Mouse (Mus musculus) forebrain, embryonic 11.5 days (tissue): ENCODE measurements around the gene Slc48a1. TPM values are rescaled to one million over a fixed set of nuclear protein-coding genes. Genes with fewer than 3 reads are reported as not detected.

ENCODE experiments used
- ATAC-seq: fragments of 200-750 bp; cut with Nextera tagmentation; replicated peaks from 2 replicates; pipeline ENCODE4 v1.8.0; 2017; ENCODE audit warnings: moderate TSS enrichment; ENCODE audit not compliant: low FRiP score
- DNase-seq: peaks from one replicate; pipeline ENCODE4 v3.0.0-alpha.2; 2017; ENCODE audit warnings: low spot score
- H3K27ac ChIP-seq: fragments of 300-500 bp; sonication (generic); 2 replicates; pipeline ENCODE4 v1.5.1; 2014; ENCODE audit warnings: low read depth, low read length
- H3K27me3 ChIP-seq: fragments of 300-500 bp; sonication (generic); 2 replicates; pipeline ENCODE4 v1.6.1; 2014; ENCODE audit warnings: mild to moderate bottlenecking, low read length, mixed read lengths; ENCODE audit not compliant: control insufficient read depth, insufficient read depth
- H3K36me3 ChIP-seq: fragments of 300-500 bp; sonication (generic); 2 replicates; pipeline ENCODE4 v1.6.1; 2014; ENCODE audit warnings: mild to moderate bottlenecking, low read length, moderate library complexity, mixed read lengths; ENCODE audit not compliant: control insufficient read depth, insufficient read depth
- H3K4me1 ChIP-seq: fragments of 300-500 bp; sonication (generic); replicated peaks from 2 replicates; pipeline ENCODE4 v1.6.1; 2014; ENCODE audit warnings: low read length, mixed read lengths; ENCODE audit not compliant: control insufficient read depth, insufficient read depth
- H3K4me2 ChIP-seq: fragments of 300-500 bp; sonication (generic); 2 replicates; pipeline ENCODE4 v1.6.1; 2014; ENCODE audit warnings: low read depth, mild to moderate bottlenecking, low read length, moderate library complexity, mixed read lengths; ENCODE audit not compliant: severe bottlenecking
- H3K4me3 ChIP-seq: fragments of 300-500 bp; sonication (generic); 2 replicates; pipeline ENCODE4 v1.5.1; 2014; ENCODE audit warnings: low read depth, low read length
- H3K9ac ChIP-seq: fragments of 300-500 bp; sonication (generic); 2 replicates; pipeline ENCODE4 v1.6.1; 2014; ENCODE audit warnings: low read length
- H3K9me3 ChIP-seq: fragments of 300-500 bp; sonication (generic); 2 replicates; pipeline ENCODE4 v1.6.1; 2016; ENCODE audit warnings: low read length, mixed read lengths; ENCODE audit not compliant: control insufficient read depth
- WGBS: fragments of 180-500 bp; shearing (Covaris S2); extraction: QIAGEN DNeasy Blood & Tissue Kit; methylation state at CpG from one replicate; pipeline ENCODE4 v1.1.7; 2014; 5-methylcytosine and 5-hydroxymethylcytosine counted together
- polyA plus RNA-seq: library from polyadenylated mRNA; unstranded; fragments of >200 nt; fragmentation: Nextera tagmentation; extraction: Ambion mirVana; gene quantifications from 2 replicates; pipeline ENCODE4 v1.2.1, GENCODE M21; 2014

The Slc48a1 gene
- polyA plus RNA-seq, 1 experiment from 2014 or later = 32.1 TPM

DNA sequence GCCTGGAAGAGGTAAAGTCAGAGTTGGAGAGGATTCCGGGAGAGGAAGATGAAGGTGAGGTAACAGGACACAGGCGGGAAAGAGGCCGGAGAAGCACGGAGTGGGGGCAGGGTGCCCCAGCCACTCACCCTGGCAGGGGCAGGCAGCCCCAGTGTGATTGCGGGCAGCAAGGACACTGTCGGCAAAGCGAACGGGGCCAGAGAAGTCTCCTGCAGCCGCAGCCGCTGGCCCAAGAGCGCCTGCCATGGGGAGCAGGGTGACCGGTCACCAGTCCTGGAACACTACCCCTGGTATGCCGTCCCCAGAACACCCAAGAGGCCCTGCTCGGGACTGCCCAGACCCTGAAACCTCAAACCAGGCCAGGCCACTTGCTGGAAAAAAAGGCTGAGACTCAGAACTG is 30.2 kb downstream of the Slc48a1 start:
- Histone ChIP-seq H3K27ac (no peak overlapping the region), H3K36me3 (no peaks in the 10 kb centered on the region; the same call in 1 of the 2 replicates), H3K9me3 (no peaks in the 10 kb centered on the region), H3K9ac (no peak overlapping the region), H3K4me2 (no peak overlapping the region), H3K4me3 (no peak overlapping the region), H3K27me3 (no peaks in the 10 kb centered on the region), H3K4me1 (peaks cover 5% of the 10 kb centered on the region)
- 86% methylated on average over 14 of the region's 14 CpGs for WGBS
- DNase-seq (no peak), ATAC-seq (no peak)

DNA sequence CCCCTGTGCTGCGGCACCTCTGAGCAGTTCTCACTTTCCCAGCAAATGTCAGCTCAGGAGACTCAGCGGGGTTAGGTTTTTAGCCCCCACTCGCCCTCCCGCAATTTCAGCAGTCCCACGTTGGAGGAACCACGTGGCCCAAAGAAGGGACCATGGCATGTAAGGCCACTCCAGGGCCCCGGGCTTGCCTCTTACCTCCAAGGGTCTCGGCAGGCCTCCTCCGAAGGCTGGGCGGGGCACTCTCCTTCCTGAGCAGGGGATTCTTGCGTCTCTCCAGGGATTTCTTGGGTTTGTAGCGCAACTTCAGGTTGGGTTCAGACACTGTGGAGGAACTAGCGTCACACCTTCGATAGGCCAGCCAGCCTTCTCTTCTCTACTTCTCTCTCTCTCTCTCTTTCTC is 30.9 kb downstream of the Slc48a1 start:
- peaks cover 5% of the 10 kb centered on the region for H3K4me1 ChIP-seq
- DNase-seq (no peak), ATAC-seq (no peak)
- no peaks in the 10 kb centered on the region for H3K27me3 ChIP-seq
- H3K4me2 ChIP-seq = no peak overlapping the region
- H3K9ac ChIP-seq = no peak overlapping the region
- 87% methylated on average over 14 of the region's 14 CpGs for WGBS
- H3K4me3 ChIP-seq = no peak overlapping the region
- no peak overlapping the region for H3K27ac ChIP-seq
- H3K36me3 ChIP-seq = no peaks in the 10 kb centered on the region; the same call in 1 of the 2 replicates
- H3K9me3 ChIP-seq = no peaks in the 10 kb centered on the region

DNA sequence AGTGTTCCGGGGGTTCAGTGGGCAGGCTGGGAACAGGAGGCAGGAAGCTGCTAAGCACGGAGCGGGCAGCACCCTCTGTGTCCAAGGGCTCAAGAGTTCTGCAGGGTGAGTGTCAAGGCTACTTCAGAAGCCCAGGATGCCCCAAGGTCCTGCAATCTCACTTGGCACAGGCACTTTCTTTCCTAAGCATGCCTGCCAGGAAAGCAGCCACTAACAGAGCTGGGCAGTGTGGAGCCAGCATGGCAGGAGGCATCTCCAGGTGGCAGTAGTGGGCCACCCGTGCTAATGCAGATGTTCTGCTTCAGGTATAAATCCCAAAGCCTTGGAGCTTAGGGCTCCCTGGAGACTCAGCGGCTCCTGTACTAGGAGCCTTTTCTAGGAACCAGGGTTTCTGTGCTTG is 31.6 kb downstream of the Slc48a1 start:
- H3K27me3 ChIP-seq = no peaks in the 10 kb centered on the region
- ATAC-seq (no peak), DNase-seq (no peak)
- 85% methylated on average over 5 of the region's 5 CpGs for WGBS
- H3K4me2 ChIP-seq = no peak overlapping the region
- H3K9ac ChIP-seq = no peak overlapping the region
- H3K36me3 ChIP-seq = no peaks in the 10 kb centered on the region; the same call in 1 of the 2 replicates
- H3K4me1 ChIP-seq = peaks cover 5% of the 10 kb centered on the region
- no peak overlapping the region for H3K4me3 ChIP-seq
- H3K9me3 ChIP-seq = no peaks in the 10 kb centered on the region
- no peak overlapping the region for H3K27ac ChIP-seq

DNA sequence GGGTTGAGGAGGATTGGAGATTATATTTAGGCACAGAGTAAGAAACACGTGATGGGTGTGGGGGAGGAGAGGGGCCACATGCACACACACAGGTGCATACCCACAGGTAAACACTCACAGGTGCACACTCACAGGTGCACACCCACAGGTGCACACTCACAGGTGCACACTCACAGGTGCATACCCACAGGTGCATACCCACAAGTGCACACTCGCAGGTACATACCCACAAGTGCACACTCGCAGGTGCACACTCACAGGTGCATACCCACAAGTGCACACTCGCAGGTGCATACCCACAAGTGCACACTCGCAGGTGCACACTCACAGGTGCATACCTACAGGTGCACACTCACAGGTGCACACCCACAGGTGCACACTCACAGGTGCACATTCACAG is 32.1 kb downstream of the Slc48a1 start:
- no peak overlapping the region for H3K4me3 ChIP-seq
- no peak overlapping the region for H3K4me2 ChIP-seq
- H3K27me3 ChIP-seq = no peaks in the 10 kb centered on the region
- no peaks in the 10 kb centered on the region for H3K9me3 ChIP-seq
- H3K27ac ChIP-seq = no peak overlapping the region
- H3K36me3 ChIP-seq = no peaks in the 10 kb centered on the region; the same call in 1 of the 2 replicates
- H3K9ac ChIP-seq = no peak overlapping the region
- WGBS = 90% methylated on average over 5 of the region's 5 CpGs
- peaks cover 5% of the 10 kb centered on the region for H3K4me1 ChIP-seq
- ATAC-seq (no peak), DNase-seq (no peak)

DNA sequence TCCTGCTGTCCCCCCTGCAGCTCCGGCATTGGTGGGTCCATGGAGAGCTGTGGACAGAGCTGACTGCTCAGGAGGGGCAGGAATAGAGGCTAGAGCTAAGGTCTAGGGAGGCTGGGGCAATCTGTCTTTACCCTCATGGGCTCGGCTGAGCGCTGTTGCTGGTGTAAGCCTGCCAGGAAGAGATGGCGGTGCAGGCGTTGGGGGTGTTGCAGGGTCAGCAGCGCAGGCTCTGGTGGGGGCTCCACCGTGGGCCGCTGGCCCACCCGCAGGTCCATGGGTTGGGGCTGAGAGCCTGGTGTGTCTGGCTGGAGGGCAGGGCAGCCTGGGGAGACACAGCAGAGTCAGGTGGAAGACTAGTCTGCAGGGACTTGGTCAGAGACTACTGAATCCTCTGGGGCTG is 33.0 kb downstream of the Slc48a1 start:
- DNase-seq = no peak
- no peak overlapping the region for H3K9ac ChIP-seq
- no peak overlapping the region for H3K27ac ChIP-seq
- H3K27me3 ChIP-seq = no peaks in the 10 kb centered on the region
- H3K36me3 ChIP-seq = no peaks in the 10 kb centered on the region; the same call in 1 of the 2 replicates
- ATAC-seq = no peak
- 92% methylated on average over 9 of the region's 9 CpGs for WGBS
- no peaks in the 10 kb centered on the region for H3K9me3 ChIP-seq
- H3K4me2 ChIP-seq = no peak overlapping the region
- H3K4me3 ChIP-seq = no peak overlapping the region
- peaks cover 5% of the 10 kb centered on the region for H3K4me1 ChIP-seq

DNA sequence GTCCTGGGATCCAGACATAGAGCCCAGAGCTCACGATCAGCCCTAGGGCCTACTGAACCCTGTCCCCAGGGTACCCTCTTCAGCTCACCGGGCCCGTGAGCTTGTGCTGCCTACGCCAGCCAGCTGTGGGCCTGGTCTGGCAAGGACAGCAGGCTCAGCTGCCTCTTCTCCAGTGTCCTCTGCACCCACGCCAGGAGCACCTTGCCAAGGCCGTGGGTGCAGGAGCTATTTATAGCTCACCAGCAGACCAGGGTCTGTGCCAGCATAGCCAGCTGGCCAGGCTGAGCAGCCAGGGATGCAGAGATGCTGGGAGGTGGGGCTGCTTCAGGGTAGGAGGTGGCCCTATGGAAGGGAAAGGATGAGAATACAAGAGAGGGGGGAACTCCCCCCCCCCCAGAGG is 33.8 kb downstream of the Slc48a1 start:
- Histone ChIP-seq H3K4me3 (no peak overlapping the region), H3K9ac (no peak overlapping the region), H3K36me3 (no peaks in the 10 kb centered on the region; the same call in 1 of the 2 replicates), H3K4me1 (peaks cover 5% of the 10 kb centered on the region), H3K27ac (no peak overlapping the region), H3K9me3 (no peaks in the 10 kb centered on the region), H3K4me2 (no peak overlapping the region), H3K27me3 (no peaks in the 10 kb centered on the region)
- ATAC-seq (no peak), DNase-seq (no peak)
- WGBS = 94% methylated on average over 6 of the region's 6 CpGs

DNA sequence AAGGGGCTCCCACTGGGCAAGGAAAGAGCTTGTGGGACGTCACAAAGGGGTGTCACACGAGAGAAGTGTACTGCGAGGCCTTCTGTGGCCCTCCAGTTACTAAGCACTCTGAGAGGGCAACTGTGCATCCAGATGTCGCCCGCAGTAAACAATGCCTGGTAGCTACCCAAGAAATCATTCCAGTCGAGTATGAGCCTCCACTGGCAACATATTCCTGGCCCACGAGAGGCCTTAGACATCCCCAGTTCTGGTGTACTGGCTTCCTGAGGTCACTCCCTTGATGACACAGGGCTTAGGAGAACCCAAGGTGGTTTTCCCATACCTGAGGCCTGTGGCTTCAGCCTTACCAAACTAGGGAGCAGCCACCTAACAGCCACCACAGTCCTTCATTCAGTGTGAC is 34.6 kb downstream of the Slc48a1 start:
- no peak overlapping the region for H3K27ac ChIP-seq
- peaks cover 5% of the 10 kb centered on the region for H3K4me1 ChIP-seq
- no peaks in the 10 kb centered on the region for H3K27me3 ChIP-seq
- DNase-seq (no peak), ATAC-seq (no peak)
- H3K9me3 ChIP-seq = no peaks in the 10 kb centered on the region
- no peak overlapping the region for H3K9ac ChIP-seq
- 65% methylated on average over 7 of the region's 7 CpGs for WGBS
- H3K4me2 ChIP-seq = no peak overlapping the region
- no peak overlapping the region for H3K4me3 ChIP-seq
- H3K36me3 ChIP-seq = no peaks in the 10 kb centered on the region; the same call in 1 of the 2 replicates

DNA sequence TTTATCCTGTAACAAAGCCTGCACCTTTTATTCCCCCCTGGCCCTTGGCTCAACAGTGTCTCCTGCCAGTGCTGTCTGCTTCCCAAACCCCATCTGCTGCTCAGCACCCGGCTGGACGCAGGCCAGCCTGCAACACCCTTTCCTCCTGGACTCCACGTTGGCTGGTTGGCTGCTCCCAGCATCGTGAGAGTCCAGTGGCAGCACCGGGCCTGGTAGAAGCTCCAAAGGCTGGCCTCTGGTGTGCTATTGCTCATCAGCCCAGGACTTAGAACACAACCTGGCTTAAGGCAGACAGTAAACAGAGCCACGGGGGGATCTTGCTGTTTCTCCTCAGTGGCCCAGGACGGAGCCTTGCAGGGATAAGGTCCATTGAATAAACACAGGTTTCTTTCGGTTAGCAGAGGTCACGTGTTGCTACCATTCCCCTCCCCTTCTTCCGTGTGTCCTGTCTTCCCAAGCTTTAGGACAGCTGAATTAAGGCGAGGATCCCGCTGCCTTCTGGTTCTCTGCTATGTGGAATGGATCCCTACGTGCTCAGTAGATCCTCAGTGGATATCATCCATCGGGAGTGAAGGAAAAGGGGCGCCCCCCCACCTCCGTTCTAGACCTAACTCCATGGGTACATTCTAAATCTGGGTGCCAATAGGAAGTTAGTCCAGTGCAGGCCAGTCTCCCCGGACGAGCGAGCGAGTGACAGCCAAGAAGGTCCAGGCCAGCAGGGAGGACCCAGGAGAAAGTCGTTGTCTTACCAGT is 35.3 kb downstream of the Slc48a1 start:
- DNase-seq (no peak), ATAC-seq (no peak)
- Histone ChIP-seq H3K36me3 (no peaks in the 10 kb centered on the region; the same call in 1 of the 2 replicates), H3K27me3 (no peaks in the 10 kb centered on the region), H3K4me2 (no peak overlapping the region), H3K4me3 (no peak overlapping the region), H3K9me3 (no peaks in the 10 kb centered on the region), H3K4me1 (peaks cover 5% of the 10 kb centered on the region), H3K27ac (no peak overlapping the region; the same call in 1 of the 2 replicates), H3K9ac (peak overlapping the region; percentile 13; the same call in 1 of the 2 replicates)
- WGBS = 49% methylated on average over 21 of the region's 21 CpGs

DNA sequence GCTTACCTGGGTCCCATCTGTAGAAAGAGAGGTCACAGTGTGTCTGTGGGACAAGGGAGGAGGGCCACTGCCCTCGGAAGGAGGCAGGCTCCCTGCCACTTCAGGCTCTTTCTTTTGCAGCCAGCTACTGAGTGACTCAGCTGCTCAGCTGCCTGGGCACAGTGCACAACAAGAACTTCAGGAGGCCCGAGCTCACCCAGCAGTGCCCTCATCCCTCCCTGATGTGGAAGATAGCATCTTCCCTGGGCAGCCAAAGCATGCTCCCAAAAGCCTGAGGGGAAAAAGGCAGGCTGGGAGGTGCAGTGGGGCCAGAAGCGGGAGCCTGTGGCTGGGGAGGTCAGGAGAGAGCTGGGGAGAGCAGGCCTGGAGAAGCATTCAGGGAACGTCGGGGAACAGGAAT is 36.4 kb downstream of the Slc48a1 start:
- Histone ChIP-seq H3K9ac (no peak overlapping the region), H3K4me2 (no peak overlapping the region), H3K27me3 (no peaks in the 10 kb centered on the region), H3K4me3 (no peak overlapping the region), H3K4me1 (peaks cover 5% of the 10 kb centered on the region), H3K9me3 (no peaks in the 10 kb centered on the region), H3K36me3 (no peaks in the 10 kb centered on the region; the same call in 1 of the 2 replicates), H3K27ac (no peak overlapping the region)
- ATAC-seq (no peak), DNase-seq (no peak)
- WGBS = 63% methylated on average over 5 of the region's 5 CpGs
